Mouse (Mus musculus): ENCODE results near the gene Srcin1.

DNA sequence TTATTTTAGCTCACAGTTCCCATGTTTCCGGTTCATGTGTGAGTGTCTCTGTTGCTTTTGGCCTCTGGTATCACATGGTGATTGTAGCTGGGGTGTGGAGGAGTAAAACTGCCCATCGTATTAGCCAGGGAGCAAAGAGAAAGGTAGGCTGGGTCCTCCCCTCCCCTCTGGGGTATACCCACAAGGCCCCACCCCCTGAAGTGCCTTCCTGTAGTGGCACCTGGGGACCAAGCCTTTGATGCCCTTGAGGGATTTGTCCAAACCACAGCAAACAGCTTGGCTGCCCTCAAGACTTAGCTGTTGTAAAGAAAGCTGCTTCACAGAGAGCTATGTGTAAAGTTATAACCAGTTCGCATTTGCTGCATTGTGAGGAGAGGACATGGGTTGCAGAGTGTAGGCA is 88.3 kb downstream of the Srcin1 start:
- TF ChIP-seq POLR2A (IDR thresholded peaks at IDR 0.05; ENCODE audit: control insufficient read depth, extremely low read depth, insufficient read depth, low read length, poor library complexity) (no peak), CTCF (IDR thresholded peaks at IDR 0.05; ENCODE audit: borderline replicate concordance, control insufficient read depth, extremely low read depth, insufficient read depth, low read length, poor library complexity) (no peak)
